In genomic region chr3:37348221-37349165, GRCm38 (mm10) we compare ENCODE assay signal across 8 mouse cellular contexts. TPM values are rescaled to one million over a fixed set of nuclear protein-coding genes. Genes with fewer than 3 reads are reported as not detected.
DNase-seq lines count a peak whose midpoint lies in the region; ATAC-seq lines count a peak whose summit lies in the region.

TSS of gene Fgf2 (plus strand) at chr3:37348346.

- H3K9me3 ChIP-seq in embryonic facial prominence, embryonic 11.5 days (replicated peaks; ENCODE audit: control insufficient read depth, low read length), result no peaks in the 10 kb centered on the region
- no peaks in the 10 kb centered on the region for H3K9me3 ChIP-seq in kidney, embryonic 16.5 days (ENCODE audit: low read length)
- H3K9me3 ChIP-seq in liver, embryonic 16.5 days (replicated peaks; ENCODE audit: control insufficient read depth, low read length), result no peaks in the 10 kb centered on the region

- H3K4me2 ChIP-seq in embryonic facial prominence, embryonic 11.5 days (ENCODE audit: low read depth, low read length), result peak within 1 kb of the TSS; percentile 98
- H3K4me2 ChIP-seq in kidney, embryonic 16.5 days (replicated peaks; ENCODE audit: low read depth, low read length), result peak within 1 kb of the TSS; percentile 99
- H3K4me2 ChIP-seq in liver, embryonic 16.5 days (ENCODE audit: low read depth, low read length), result peak within 1 kb of the TSS; percentile 75

- no peak within 1 kb of the TSS for H3K27ac ChIP-seq in embryonic facial prominence, embryonic 11.5 days (replicated peaks; ENCODE audit: low read depth, low read length)
- peak within 1 kb of the TSS; percentile 14; the same call in 1 of the 2 replicates for H3K27ac ChIP-seq in kidney, embryonic 16.5 days (ENCODE audit: low read length)
- no peak within 1 kb of the TSS for H3K27ac ChIP-seq in liver, embryonic 16.5 days (ENCODE audit: low read length)

- no peaks in the 10 kb centered on the region for H3K4me1 ChIP-seq in embryonic facial prominence, embryonic 11.5 days (ENCODE audit: control insufficient read depth, insufficient read depth, low read length)
- H3K4me1 ChIP-seq in kidney, embryonic 16.5 days (ENCODE audit: insufficient read depth, low read length), result peaks cover 12% of the 10 kb centered on the region
- H3K4me1 ChIP-seq in liver, embryonic 16.5 days (ENCODE audit: control insufficient read depth, low read depth, low read length), result peaks cover 9% of the 10 kb centered on the region

- peak within 1 kb of the TSS; percentile 81 for H3K9ac ChIP-seq in embryonic facial prominence, embryonic 11.5 days (replicated peaks; ENCODE audit: low read length)
- peak within 1 kb of the TSS; percentile 84 for H3K9ac ChIP-seq in kidney, embryonic 16.5 days (replicated peaks; ENCODE audit: low read length)
- H3K9ac ChIP-seq in liver, embryonic 16.5 days (ENCODE audit: low read depth, low read length), result peak within 1 kb of the TSS; percentile 32; the same call in 1 of the 2 replicates

- peaks cover 13% of the 10 kb centered on the region for H3K27me3 ChIP-seq in embryonic facial prominence, embryonic 11.5 days (ENCODE audit: control insufficient read depth, insufficient read depth, low read length)
- peaks cover 7% of the 10 kb centered on the region for H3K27me3 ChIP-seq in kidney, embryonic 16.5 days (ENCODE audit: insufficient read depth, low read length)
- H3K27me3 ChIP-seq in liver, embryonic 16.5 days (ENCODE audit: control insufficient read depth, insufficient read depth, low read depth, low read length), result peaks cover 38% of the 10 kb centered on the region

- H3K36me3 ChIP-seq in embryonic facial prominence, embryonic 11.5 days (replicated peaks; ENCODE audit: control insufficient read depth, insufficient read depth, low read depth, low read length), result no peaks in the 10 kb centered on the region
- no peaks in the 10 kb centered on the region for H3K36me3 ChIP-seq in kidney, embryonic 16.5 days (ENCODE audit: insufficient read depth, low read length)
- H3K36me3 ChIP-seq in liver, embryonic 16.5 days (ENCODE audit: control insufficient read depth, insufficient read depth), result no peaks in the 10 kb centered on the region

- H3K4me3 ChIP-seq in embryonic facial prominence, embryonic 11.5 days (ENCODE audit: low read depth, low read length), result peak within 1 kb of the TSS; percentile 74
- H3K4me3 ChIP-seq in kidney, embryonic 16.5 days (ENCODE audit: low read length), result peak within 1 kb of the TSS; percentile 75
- peak within 1 kb of the TSS; percentile 58 for H3K4me3 ChIP-seq in liver, embryonic 16.5 days (ENCODE audit: low read depth, low read length)

- WGBS in embryonic facial prominence, embryonic 11.5 days, result 1% methylated on average over 71 of the region's 75 CpGs
- WGBS in kidney, embryonic 16.5 days, result under 1% methylated on average over 49 of the region's 75 CpGs
- WGBS in liver, embryonic 16.5 days (ENCODE audit: insufficient replicate concordance), result under 1% methylated on average over 75 of the region's 75 CpGs

- peak; percentile 61 for ATAC-seq in embryonic facial prominence, embryonic 11.5 days (replicated peaks; ENCODE audit: insufficient number of reproducible peaks, low FRiP score, low TSS enrichment, low read depth)
- ATAC-seq in kidney, embryonic 16.5 days (ENCODE audit: low FRiP score, low TSS enrichment), result peak; percentile 71
- ATAC-seq in liver, embryonic 16.5 days (ENCODE audit: low read depth), result 0 out of 2 replicates have a peak, but pooled peaks have one; percentile 21

- DNase-seq in lung, adult 18-20 months, result peak; percentile 36
- no peak for DNase-seq in lung, postnatal 25 days (ENCODE audit: low spot score)
- DNase-seq in embryonic facial prominence, embryonic 11.5 days (ENCODE audit: low spot score), result peak; percentile 49
- DNase-seq in heart, adult 9 months (ENCODE audit: low spot score in 2 of 2), result peak; percentile 53 to 72
- DNase-seq in retina, embryonic 14.5 days (ENCODE audit: low spot score), result peak; percentile 45
- DNase-seq in spleen, postnatal 14 days (ENCODE audit: low spot score in 2 of 2), result no peak

RNA-seq across cellular contexts. Expression of gene Fgf2, which starts in this region (rescaled TPM):
- 1.3 and 1.6 TPM in 2 replicates for polyA plus RNA-seq in embryonic facial prominence, embryonic 11.5 days (2014; fragmentation: Nextera tagmentation; extraction: Ambion mirVana)
- 1.4 and 1.6 TPM in 2 replicates for polyA plus RNA-seq in kidney, embryonic 16.5 days (2015; fragmentation: Nextera tagmentation; extraction: Ambion mirVana)
- 0.15 and 0.73 TPM in 2 replicates for polyA plus RNA-seq in liver, embryonic 16.5 days (2015; fragmentation: Nextera tagmentation; extraction: Ambion mirVana)

Comparison
In these comparisons a context has a peak if more than half of its experiments do, and no peak if none do; other contexts are left out.
1. DNase-seq: peak in lung, adult 18-20 months (2 of 2), embryonic facial prominence, embryonic 11.5 days (single experiment), heart, adult 9 months (2 of 2) and retina, embryonic 14.5 days (single experiment); none in lung, postnatal 25 days (single experiment) and spleen, postnatal 14 days (0 of 2).
2. Peak in ATAC-seq, H3K4me3 ChIP-seq, H3K9ac ChIP-seq and H3K4me2 ChIP-seq in liver, embryonic 16.5 days; RNA of the gene not detected or under 1 TPM.
3. ATAC-seq: peak in every context shown above with its lines; median percentile 71 in kidney, embryonic 16.5 days; 61 in embryonic facial prominence, embryonic 11.5 days; 21 in liver, embryonic 16.5 days.
4. H3K9ac ChIP-seq: peak in every context shown above with its lines; median percentile 84 in kidney, embryonic 16.5 days; 81 in embryonic facial prominence, embryonic 11.5 days; 32 in liver, embryonic 16.5 days.
5. Peak in every context shown above with its lines, with median percentiles within 50 percentile points of each other: H3K4me2 ChIP-seq and H3K4me3 ChIP-seq.